ENCODE assay signal across 9 mouse cellular contexts in genomic region chr7:112270870-112271269, GRCm38 (mm10). TPM values are rescaled to one million over a fixed set of nuclear protein-coding genes. Genes with fewer than 3 reads are reported as not detected.
A peak's percentile ranks its signal among the peaks of the same experiment; 100 is the strongest.
DNase-seq lines count a peak whose midpoint lies in the region; ATAC-seq lines count a peak whose summit lies in the region.
"Had no signal": no experiment of that assay in that cellular context is flagged by ENCODE, and none has a peak within 500 bp of the region (broad histone marks: within the 10 kb centered on the region; RNA-seq: fewer than 3 reads in every experiment).

No protein-coding gene starts in this region.

- H3K4me2 ChIP-seq in liver, embryonic 13.5 days: no peak overlapping the region
- no peak overlapping the region for H3K4me2 ChIP-seq in forebrain, embryonic 12.5 days
- H3K4me2 ChIP-seq: limb, embryonic 15.5 days had no signal

- WGBS in liver, embryonic 13.5 days (ENCODE audit: insufficient replicate concordance): 52% methylated on average over 5 of the region's 5 CpGs
- WGBS in forebrain, embryonic 12.5 days: 89% methylated on average over 5 of the region's 5 CpGs

- H3K27me3 ChIP-seq in liver, embryonic 13.5 days: no peaks in the 10 kb centered on the region
- no peaks in the 10 kb centered on the region for H3K27me3 ChIP-seq in forebrain, embryonic 12.5 days

- H3K36me3 ChIP-seq in liver, embryonic 13.5 days: no peaks in the 10 kb centered on the region
- no peaks in the 10 kb centered on the region for H3K36me3 ChIP-seq in forebrain, embryonic 12.5 days (replicated peaks)
- H3K36me3 ChIP-seq: limb, embryonic 15.5 days had no signal

- H3K4me1 ChIP-seq in liver, embryonic 13.5 days (replicated peaks): peaks cover 19% of the 10 kb centered on the region
- peaks cover 19% of the 10 kb centered on the region for H3K4me1 ChIP-seq in forebrain, embryonic 12.5 days

- no peaks in the 10 kb centered on the region for H3K9me3 ChIP-seq in liver, embryonic 13.5 days (replicated peaks)
- H3K9me3 ChIP-seq in forebrain, embryonic 12.5 days: no peaks in the 10 kb centered on the region
- H3K9me3 ChIP-seq: limb, embryonic 15.5 days had no signal

- ATAC-seq in liver, embryonic 13.5 days (ENCODE audit: low read depth): peak; percentile 38; the same call in 1 of the 2 replicates
- no peak for ATAC-seq in forebrain, embryonic 12.5 days (ENCODE audit: low FRiP score)
- no peak for ATAC-seq in megakaryocyte-erythroid progenitor cell, adult 5-6 weeks (replicated peaks; ENCODE audit: low FRiP score, low TSS enrichment, poor library complexity, severe bottlenecking)

- no peak overlapping the region for H3K27ac ChIP-seq in liver, embryonic 13.5 days
- H3K27ac ChIP-seq in forebrain, embryonic 12.5 days: no peak overlapping the region
- H3K27ac ChIP-seq: limb, embryonic 15.5 days had no signal

- no peak overlapping the region for H3K9ac ChIP-seq in liver, embryonic 13.5 days
- no peak overlapping the region for H3K9ac ChIP-seq in forebrain, embryonic 12.5 days
- H3K9ac ChIP-seq: limb, embryonic 15.5 days had no signal

- no peak overlapping the region for H3K4me3 ChIP-seq in liver, embryonic 13.5 days (replicated peaks)
- no peak overlapping the region for H3K4me3 ChIP-seq in forebrain, embryonic 12.5 days (replicated peaks)
- H3K4me3 ChIP-seq: limb, embryonic 15.5 days had no signal

- DNase-seq in urinary bladder, postnatal 14 days (ENCODE audit: low spot score): peak; percentile 76
- no peak for DNase-seq in urinary bladder, postnatal 10 days (ENCODE audit: low spot score)
- DNase-seq in heart, adult 9 months (ENCODE audit: low spot score in 2 of 2): peak; percentile 58 to 74
- DNase-seq in liver, embryonic 13.5 days: no peak
- no peak for DNase-seq in frontal cortex, postnatal 25 days (ENCODE audit: low spot score in 2 of 2)
- no peak for DNase-seq in right cerebral cortex, postnatal 10 days (ENCODE audit: low spot score in 2 of 2)

RNA-seq across cellular contexts. Expression of gene Mical2, which starts 45.2 kb away (rescaled TPM):
- polyA plus RNA-seq in liver, embryonic 13.5 days (2015; fragmentation: Nextera tagmentation; extraction: Ambion mirVana): 1.5 and 1.8 TPM in 2 replicates
- 2.3 and 3.4 TPM in 2 replicates for polyA plus RNA-seq in forebrain, embryonic 12.5 days (2016; fragmentation: Nextera tagmentation; extraction: Ambion mirVana)
- 0.59 TPM in 1 of 2 replicates, not detected in the other for total RNA-seq in megakaryocyte-erythroid progenitor cell, adult 5-6 weeks (2014; fragmentation: Nextera tagmentation)
- 0.27 and 0.47 TPM in 2 replicates for total RNA-seq in megakaryocyte-erythroid progenitor cell, adult 5-6 weeks (2017)

Comparison
In these comparisons a context has a peak if more than half of its experiments do, and no peak if none do; other contexts are left out.
1. DNase-seq: peak in urinary bladder, postnatal 14 days (single experiment) and heart, adult 9 months (2 of 2); none in urinary bladder, postnatal 10 days (single experiment), liver, embryonic 13.5 days (single experiment), frontal cortex, postnatal 25 days (0 of 2) and right cerebral cortex, postnatal 10 days (0 of 2).